Mouse (Mus musculus) ES-E14 (cell line): Measurements from ENCODE around the gene Sem1. TPM values are rescaled to one million over a fixed set of nuclear protein-coding genes. Genes with fewer than 3 reads are reported as not detected.

Experiments used
- DNase-seq: peaks from one replicate; pipeline ENCODE4 v3.0.0-alpha.2; 2013; ENCODE audit warnings: low read depth, low spot score
- H3K27ac ChIP-seq: 2 replicates; pipeline ENCODE4 v1.5.1; 2012; ENCODE audit warnings: low read depth, mild to moderate bottlenecking, low read length, moderate library complexity, mixed read lengths; ENCODE audit not compliant: poor library complexity, insufficient read depth, severe bottlenecking
- H3K36me3 ChIP-seq: 2 replicates; pipeline ENCODE4 v1.6.1; 2012; ENCODE audit warnings: mild to moderate bottlenecking, low read length, moderate library complexity, mixed read lengths; ENCODE audit not compliant: control insufficient read depth, poor library complexity, insufficient read depth, severe bottlenecking
- H3K4me1 ChIP-seq, 2 experiments: fragments of 150-350 bp in 1 of 2; sonication (generic) in 1 of 2; 2 replicates each; pipeline ENCODE4 v1.6.1; 2012; ENCODE audit warnings: low read length in 2 of 2, mild to moderate bottlenecking in 1 of 2, mixed read lengths in 1 of 2; ENCODE audit not compliant: control insufficient read depth in 2 of 2, insufficient read depth in 2 of 2, poor library complexity in 1 of 2
- H3K4me3 ChIP-seq, 2 experiments: fragments of 150-350 bp in 1 of 2; sonication (generic) in 1 of 2; 2 replicates each; pipeline ENCODE4 v1.5.1; 2012; ENCODE audit warnings: low read length in 2 of 2, low read depth in 1 of 2, mild to moderate bottlenecking in 1 of 2, mixed read lengths in 1 of 2; ENCODE audit not compliant: insufficient read depth in 1 of 2, poor library complexity in 1 of 2, severe bottlenecking in 1 of 2
- H3K9ac ChIP-seq: 2 replicates; pipeline ENCODE4 v1.6.1; 2012; ENCODE audit warnings: low read depth, mild to moderate bottlenecking, low read length, mixed read lengths; ENCODE audit not compliant: poor library complexity, insufficient read depth, severe bottlenecking
- H3K9me3 ChIP-seq: fragments of 150-350 bp; sonication (generic); 2 replicates; pipeline ENCODE4 v1.6.1; 2012; ENCODE audit warnings: low read depth, mild to moderate bottlenecking, low read length; ENCODE audit not compliant: control insufficient read depth, insufficient read depth
- CHD2 ChIP-seq: IDR thresholded peaks from 2 replicates; pipeline ENCODE4 v1.6.1; 2014; ENCODE audit warnings: mild to moderate bottlenecking, low read depth, low read length, inconsistent platforms
- HCFC1 ChIP-seq: IDR thresholded peaks from 2 replicates; pipeline ENCODE4 v1.6.1; 2012; ENCODE audit warnings: low read length, inconsistent platforms, borderline replicate concordance; ENCODE audit not compliant: insufficient read depth
- MAFK ChIP-seq: IDR thresholded peaks from 2 replicates; pipeline ENCODE4 v1.6.1; 2014; ENCODE audit warnings: mild to moderate bottlenecking, low read depth, low read length, inconsistent platforms; ENCODE audit not compliant: insufficient read depth
- ZC3H11A ChIP-seq: IDR thresholded peaks from 2 replicates; pipeline ENCODE4 v1.6.1; 2012; ENCODE audit warnings: low read depth, mild to moderate bottlenecking, inconsistent platforms, low read length, borderline replicate concordance
- ZNF384 ChIP-seq: IDR thresholded peaks from 2 replicates; pipeline ENCODE4 v1.6.1; 2012; ENCODE audit warnings: low read depth, low read length, inconsistent platforms
- in situ Hi-C, 2 experiments: fragments of 600-800 bp; cut with MboI; formaldehyde crosslinking; loops; one replicate each; pipeline ENCODE4 v1.15.1; 2025; ENCODE audit warnings: low sequenced_read_pairs in 2 of 2, inconsistent platforms in 1 of 2; ENCODE audit not compliant: unreplicated experiment in 2 of 2
- total RNA-seq: library from RNA; depleted of rRNA; stranded (reverse); fragments of 300-350 nt; gene quantifications from 2 replicates; pipeline ENCODE4 v1.2.3, GENCODE M21; 2012

Sem1 gene
- total RNA-seq, 1 experiment: 151 TPM

DNA sequence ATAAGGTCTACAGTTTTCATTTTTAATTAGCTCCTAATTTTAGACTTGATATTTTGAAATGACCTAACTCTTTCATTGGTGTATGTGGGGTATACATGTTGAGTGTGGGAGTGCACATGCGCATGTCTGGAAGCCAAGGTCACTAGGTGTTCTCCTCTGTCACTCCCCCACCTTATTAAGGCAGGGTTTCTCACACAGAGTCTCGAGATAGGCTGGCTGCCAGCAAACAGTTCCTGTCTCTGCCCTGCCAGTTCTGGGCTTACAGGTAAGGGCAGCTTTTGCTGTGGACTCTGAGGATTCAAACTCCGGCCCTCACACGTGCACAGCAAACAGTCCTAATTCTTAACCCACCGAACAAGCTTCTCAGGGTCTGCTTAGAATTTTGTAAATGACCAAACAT is 14.8 kb downstream of the Sem1 start:
- DNase-seq: no peak
- peaks cover 0 to 4% of the 10 kb centered on the region in 2 experiments; a peak in 1 of 4 replicates for H3K4me1 ChIP-seq
- in situ Hi-C loops: no loop called here
- H3K9me3 ChIP-seq: no peaks in the 10 kb centered on the region
- H3K36me3 ChIP-seq: no peaks in the 10 kb centered on the region; the same call in 1 of the 2 replicates
- TF ChIP-seq ZC3H11A: no peak
- TF ChIP-seq CHD2: no peak
- no peak for TF ChIP-seq MAFK
- no peak for TF ChIP-seq HCFC1
- no peak for TF ChIP-seq ZNF384
- no peak overlapping the region for H3K9ac ChIP-seq
- no peak overlapping the region for H3K4me3 ChIP-seq
- no peak overlapping the region for H3K27ac ChIP-seq

DNA sequence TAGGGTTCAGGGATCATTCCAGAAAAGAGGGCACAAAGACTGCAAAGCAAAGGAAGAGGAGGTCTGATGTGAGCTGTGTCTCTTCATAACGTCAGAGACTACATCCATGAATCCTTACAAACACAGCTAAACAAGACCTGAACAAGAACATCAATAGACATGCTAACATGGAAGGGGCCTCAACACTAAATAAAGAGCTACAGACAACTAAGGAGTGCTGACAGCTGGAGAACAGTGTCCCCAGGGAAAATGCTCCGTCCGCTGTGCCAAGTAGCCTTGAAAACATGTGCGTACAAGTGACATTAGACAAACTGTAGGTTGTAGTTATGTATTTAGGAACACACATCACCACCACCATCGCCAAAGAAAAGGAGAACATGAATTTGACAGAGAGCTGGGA is 15.7 kb downstream of the Sem1 start:
- no peak for TF ChIP-seq MAFK
- TF ChIP-seq HCFC1: no peak
- no peak for TF ChIP-seq CHD2
- TF ChIP-seq ZNF384: no peak
- no peak for TF ChIP-seq ZC3H11A
- H3K4me1 ChIP-seq: peaks cover 0 to 4% of the 10 kb centered on the region in 2 experiments; a peak in 1 of 4 replicates
- H3K36me3 ChIP-seq: no peaks in the 10 kb centered on the region; the same call in 1 of the 2 replicates
- no peaks in the 10 kb centered on the region for H3K9me3 ChIP-seq
- DNase-seq: no peak
- in situ Hi-C loops: no loop called here
- H3K9ac ChIP-seq: no peak overlapping the region
- no peak overlapping the region for H3K4me3 ChIP-seq
- no peak overlapping the region for H3K27ac ChIP-seq

DNA sequence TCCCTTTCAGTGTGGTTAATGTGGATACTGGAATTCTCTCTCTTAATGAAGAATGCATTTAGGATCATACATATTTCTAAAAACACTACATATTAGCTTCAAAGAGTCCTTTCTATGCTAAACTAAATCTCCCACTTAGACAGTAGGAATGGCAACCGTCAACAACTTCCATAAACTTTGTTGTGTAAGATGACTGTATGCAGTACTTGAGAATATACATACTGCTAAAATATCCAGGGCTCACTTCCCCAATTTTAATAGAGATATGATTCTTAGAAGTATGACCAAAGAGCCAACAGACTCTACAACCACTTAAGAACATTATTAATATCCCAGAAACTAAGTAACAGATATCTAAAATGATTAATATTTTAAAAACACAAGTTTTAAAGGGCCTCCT is 20.8 kb downstream of the Sem1 start:
- Histone ChIP-seq H3K4me3 (no peak overlapping the region), H3K9me3 (no peaks in the 10 kb centered on the region), H3K27ac (no peak overlapping the region), H3K4me1 (no peaks in the 10 kb centered on the region), H3K9ac (no peak overlapping the region), H3K36me3 (no peaks in the 10 kb centered on the region; the same call in none of the 2 replicates)
- in situ Hi-C loops: no loop called here
- no peak for DNase-seq
- no peak for TF ChIP-seq MAFK
- TF ChIP-seq ZNF384: no peak
- TF ChIP-seq ZC3H11A: no peak
- no peak for TF ChIP-seq CHD2
- TF ChIP-seq HCFC1: no peak

DNA sequence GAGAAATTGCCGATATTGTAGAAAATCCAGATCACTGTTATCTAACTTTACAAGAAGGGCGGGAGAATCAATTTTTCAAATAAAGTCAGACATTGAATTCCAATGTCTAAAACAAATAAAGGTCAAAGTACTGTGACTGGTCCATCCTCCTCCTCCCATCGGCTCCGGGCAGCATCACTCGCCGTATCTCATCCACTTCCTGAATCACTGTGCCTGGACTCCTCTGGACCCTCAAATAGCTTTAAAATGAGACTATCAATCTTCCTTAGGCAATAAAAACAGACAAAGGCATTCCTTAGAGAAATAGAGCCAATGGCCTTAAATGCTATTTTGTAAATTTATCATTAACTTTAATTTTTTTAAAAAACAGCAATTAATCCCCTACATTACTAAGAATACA is 26.5 kb downstream of the Sem1 start:
- Histone ChIP-seq H3K4me3 (no peak overlapping the region), H3K9me3 (no peaks in the 10 kb centered on the region), H3K36me3 (no peaks in the 10 kb centered on the region; the same call in 1 of the 2 replicates), H3K4me1 (no peaks in the 10 kb centered on the region), H3K27ac (no peak overlapping the region), H3K9ac (no peak overlapping the region)
- no peak for DNase-seq
- TF ChIP-seq ZC3H11A: no peak
- TF ChIP-seq HCFC1: no peak
- no peak for TF ChIP-seq MAFK
- TF ChIP-seq CHD2: no peak
- TF ChIP-seq ZNF384: no peak
- in situ Hi-C loops: no loop called here

DNA sequence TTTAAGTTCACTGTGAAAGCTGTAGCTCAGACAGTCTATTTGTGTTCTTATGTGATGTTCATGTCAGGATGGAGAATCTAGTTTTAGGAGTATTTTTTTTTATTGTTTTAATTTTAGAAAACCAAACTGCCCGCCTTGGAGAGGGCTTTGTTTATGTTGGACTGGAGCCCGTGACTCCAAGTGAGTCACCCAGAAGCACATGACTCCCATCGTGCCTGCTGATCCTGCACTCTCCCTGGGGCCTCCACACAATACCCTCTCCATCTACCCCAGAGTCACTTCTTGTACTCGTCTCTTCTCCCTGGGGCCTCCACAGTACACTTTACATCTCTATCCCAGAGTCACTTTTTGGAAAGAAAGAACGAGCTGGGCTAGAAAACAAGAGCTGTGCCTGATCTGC is 30.5 kb downstream of the Sem1 start:
- in situ Hi-C loops: no loop called here
- TF ChIP-seq ZC3H11A (no peak), MAFK (no peak), HCFC1 (no peak), ZNF384 (no peak), CHD2 (no peak)
- H3K9ac ChIP-seq: no peak overlapping the region
- no peaks in the 10 kb centered on the region for H3K36me3 ChIP-seq
- no peak for DNase-seq
- no peak overlapping the region for H3K27ac ChIP-seq
- H3K9me3 ChIP-seq: no peaks in the 10 kb centered on the region
- H3K4me3 ChIP-seq: no peak overlapping the region
- H3K4me1 ChIP-seq: no peaks in the 10 kb centered on the region
